Mouse (Mus musculus): ENCODE measurements around the gene Kcnn4. TPM values are rescaled to one million over a fixed set of nuclear protein-coding genes. Genes with fewer than 3 reads are reported as not detected.
A peak's percentile ranks its signal among the peaks of the same experiment; 100 is the strongest.
"Not testable (repeated sequence)": the region's sequence is repeated elsewhere in the genome, so short reads cannot be mapped to it uniquely, and the experiment has no call there.

Gene Kcnn4
- total and polyA plus RNA-seq, 2 experiments from 2014 or later: 0.27 to 0.81 TPM

- Histone ChIP-seq H3K4me1 (ENCODE audit: insufficient read depth, low read length) (no peaks in the 10 kb centered on the region), H3K4me2 (ENCODE audit: low read depth, low read length, poor library complexity, severe bottlenecking) (peak within 1 kb of the TSS; percentile 48), H3K27me3 (ENCODE audit: insufficient read depth, low read length) (no peaks in the 10 kb centered on the region), H3K4me3 (ENCODE audit: low read depth, low read length) (peak within 1 kb of the TSS; percentile 55), H3K9ac (replicated peaks; ENCODE audit: low read length, poor library complexity, severe bottlenecking) (peak within 1 kb of the TSS; percentile 72), H3K9me3 (ENCODE audit: low read length) (no peaks in the 10 kb centered on the region), H3K36me3 (ENCODE audit: insufficient read depth, low read length) (peaks cover 5% of the 10 kb centered on the region; the same call in 1 of the 2 replicates), H3K27ac (ENCODE audit: low read depth, low read length) (peak within 1 kb of the TSS; percentile 96)
- 3% methylated on average over 66 of the region's 66 CpGs for WGBS
- peak; percentile 99 for DNase-seq (ENCODE audit: low spot score)
- peak; percentile 95 for ATAC-seq (ENCODE audit: low FRiP score)
- no peak for TF ChIP-seq CTCF (IDR thresholded peaks at IDR 0.05)
Measured at GRCm38 (mm10) chr7:24399256-24400081, 29.4 kb downstream of the Kcnn4 start, which contains the start of gene Smg9. Smg9 (plus strand) TSS chr7:24399619.

- no peak for TF ChIP-seq CTCF (IDR thresholded peaks at IDR 0.05)
- Histone ChIP-seq H3K27ac (ENCODE audit: low read depth, low read length) (peak overlapping the region; percentile 96), H3K4me3 (ENCODE audit: low read depth, low read length) (peak overlapping the region; percentile 55), H3K27me3 (ENCODE audit: insufficient read depth, low read length) (no peaks in the 10 kb centered on the region), H3K9ac (replicated peaks; ENCODE audit: low read length, poor library complexity, severe bottlenecking) (peak overlapping the region; percentile 72), H3K36me3 (ENCODE audit: insufficient read depth, low read length) (peaks cover 8% of the 10 kb centered on the region; the same call in 1 of the 2 replicates), H3K4me2 (ENCODE audit: low read depth, low read length, poor library complexity, severe bottlenecking) (peak overlapping the region; percentile 48), H3K9me3 (ENCODE audit: low read length) (no peaks in the 10 kb centered on the region), H3K4me1 (ENCODE audit: insufficient read depth, low read length) (no peaks in the 10 kb centered on the region)
- 4% methylated on average over 3 of the region's 3 CpGs for WGBS
- ATAC-seq (ENCODE audit: low FRiP score) (no peak), DNase-seq (ENCODE audit: low spot score) (no peak)
Measured at GRCm38 (mm10) chr7:24400082-24400452, 30.0 kb downstream of the Kcnn4 start.

GRCm38 (mm10) chr7:24400489-24400888 is 30.4 kb downstream of the Kcnn4 start:
- not testable (repeated sequence) for H3K27ac ChIP-seq (ENCODE audit: low read depth, low read length); H3K9ac ChIP-seq (replicated peaks; ENCODE audit: low read length, poor library complexity, severe bottlenecking); H3K9me3 ChIP-seq (ENCODE audit: low read length); H3K4me1 ChIP-seq (ENCODE audit: insufficient read depth, low read length); ATAC-seq (ENCODE audit: low FRiP score); DNase-seq (ENCODE audit: low spot score); H3K27me3 ChIP-seq (ENCODE audit: insufficient read depth, low read length); H3K4me2 ChIP-seq (ENCODE audit: low read depth, low read length, poor library complexity, severe bottlenecking)
- WGBS: 96% methylated on average over 4 of the region's 4 CpGs
- peaks cover 12% of the 10 kb centered on the region for H3K36me3 ChIP-seq (ENCODE audit: insufficient read depth, low read length)
- H3K4me3 ChIP-seq (ENCODE audit: low read depth, low read length): peak overlapping the region; percentile 55; the same call in 1 of the 2 replicates

- ATAC-seq (ENCODE audit: low FRiP score) (no peak), DNase-seq (ENCODE audit: low spot score) (no peak)
- 99% methylated on average over 9 of the region's 9 CpGs for WGBS
- Histone ChIP-seq H3K27ac (ENCODE audit: low read depth, low read length) (no peak overlapping the region), H3K4me2 (ENCODE audit: low read depth, low read length, poor library complexity, severe bottlenecking) (no peak overlapping the region), H3K36me3 (ENCODE audit: insufficient read depth, low read length) (peaks cover 20% of the 10 kb centered on the region), H3K9me3 (ENCODE audit: low read length) (no peaks in the 10 kb centered on the region), H3K4me3 (ENCODE audit: low read depth, low read length) (no peak overlapping the region), H3K4me1 (ENCODE audit: insufficient read depth, low read length) (no peaks in the 10 kb centered on the region), H3K27me3 (ENCODE audit: insufficient read depth, low read length) (no peaks in the 10 kb centered on the region), H3K9ac (replicated peaks; ENCODE audit: low read length, poor library complexity, severe bottlenecking) (no peak overlapping the region)
- peak; percentile 70 for TF ChIP-seq CTCF (IDR thresholded peaks at IDR 0.05)
Measured at GRCm38 (mm10) chr7:24402851-24403250, 32.8 kb downstream of the Kcnn4 start.

DNA sequence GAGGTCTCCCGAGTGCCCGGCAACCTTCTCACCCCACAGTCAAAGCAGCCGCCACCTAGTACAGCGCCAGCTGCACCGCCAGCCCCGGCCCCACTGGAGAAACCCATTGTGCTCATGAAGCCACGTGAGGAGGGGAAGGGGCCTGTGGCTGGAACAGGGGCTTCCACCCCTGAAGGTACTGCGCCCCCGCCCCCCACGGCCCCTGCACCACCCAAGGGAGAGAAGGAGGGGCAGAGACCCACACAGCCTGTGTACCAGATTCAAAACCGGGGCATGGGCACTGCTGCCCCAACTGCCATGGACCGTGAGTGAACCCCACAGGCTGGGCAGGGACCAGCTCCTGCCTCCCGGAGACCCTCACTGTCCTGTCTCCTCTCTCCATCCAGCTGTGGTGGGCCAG is 35.6 kb downstream of the Kcnn4 start:
- Histone ChIP-seq H3K36me3 (ENCODE audit: insufficient read depth, low read length) (peaks cover 26% of the 10 kb centered on the region), H3K4me3 (ENCODE audit: low read depth, low read length) (no peak overlapping the region), H3K4me1 (ENCODE audit: insufficient read depth, low read length) (no peaks in the 10 kb centered on the region), H3K27ac (ENCODE audit: low read depth, low read length) (no peak overlapping the region), H3K9ac (replicated peaks; ENCODE audit: low read length, poor library complexity, severe bottlenecking) (no peak overlapping the region), H3K4me2 (ENCODE audit: low read depth, low read length, poor library complexity, severe bottlenecking) (no peak overlapping the region), H3K9me3 (ENCODE audit: low read length) (no peaks in the 10 kb centered on the region), H3K27me3 (ENCODE audit: insufficient read depth, low read length) (no peaks in the 10 kb centered on the region)
- DNase-seq (ENCODE audit: low spot score) (no peak), ATAC-seq (ENCODE audit: low FRiP score) (no peak)
- TF ChIP-seq CTCF (IDR thresholded peaks at IDR 0.05): no peak
- WGBS: 86% methylated on average over 13 of the region's 13 CpGs

All from midbrain, postnatal 0 days (tissue).